Mouse (Mus musculus): ENCODE measurements at regions not wholly inside any gene's neighbourhood (a gene's known extent, or its start where the extent isn't known, plus 50 kb on each side); places are given as distances from the start of the nearest gene placed in this dataset.

GRCm38 (mm10) chr2:75603175-75603871, 55.7 kb upstream of the Hnrnpa3 start:
- peak; percentile 63 for DNase-seq

- peak; percentile 71 for DNase-seq
Observed at GRCm38 (mm10) chr2:75605634-75606033, 53.4 kb upstream of the Hnrnpa3 start.

- no peak for DNase-seq
Observed at GRCm38 (mm10) chr2:75607010-75607915, 51.8 kb upstream of the Hnrnpa3 start.

GRCm38 (mm10) chr2:75607958-75608357, 51.1 kb upstream of the Hnrnpa3 start:
- no peak for DNase-seq

- no peak for DNase-seq
Observed at GRCm38 (mm10) chr2:75608482-75608881, 50.6 kb upstream of the Hnrnpa3 start.

GRCm38 (mm10) chr2:75609150-75609946, 49.7 kb upstream of the Hnrnpa3 start:
- DNase-seq, result peak; percentile 55

All from heart, postnatal 4 days (tissue).